Mouse (Mus musculus): ENCODE measurements around the gene Zdhhc19. TPM values are rescaled to one million over a fixed set of nuclear protein-coding genes. Genes with fewer than 3 reads are reported as not detected.
A peak's percentile ranks its signal among the peaks of the same experiment; 100 is the strongest.

The Zdhhc19 gene
- total RNA-seq, 4 experiments from 2014 or later, result not detected

- DNase-seq (ENCODE audit: low spot score in 2 of 2), result no peak
Measured at GRCm38 (mm10) chr16:32513948-32514347, 17.9 kb downstream of the Zdhhc19 start.

GRCm38 (mm10) chr16:32516006-32516962, 20.2 kb downstream of the Zdhhc19 start:
- peak; percentile 71 to 92 for DNase-seq (ENCODE audit: low spot score in 2 of 2)

- no peak for DNase-seq (ENCODE audit: low spot score in 2 of 2)
Measured at GRCm38 (mm10) chr16:32517785-32518481, 21.9 kb downstream of the Zdhhc19 start.

GRCm38 (mm10) chr16:32519656-32520371, 23.7 kb downstream of the Zdhhc19 start:
- DNase-seq (ENCODE audit: low spot score in 2 of 2), result no peak

GRCm38 (mm10) chr16:32520372-32520748, 24.3 kb downstream of the Zdhhc19 start:
- DNase-seq (ENCODE audit: low spot score in 2 of 2), result no peak

- no peak for DNase-seq (ENCODE audit: low spot score in 2 of 2)
Measured at GRCm38 (mm10) chr16:32522578-32523194, 26.6 kb downstream of the Zdhhc19 start.

- no peak for DNase-seq (ENCODE audit: low spot score in 2 of 2)
Measured at GRCm38 (mm10) chr16:32523462-32524243, 27.6 kb downstream of the Zdhhc19 start.

- DNase-seq (ENCODE audit: low spot score in 2 of 2), result no peak
Measured at GRCm38 (mm10) chr16:32524244-32524615, 28.2 kb downstream of the Zdhhc19 start.

- DNase-seq (ENCODE audit: low spot score in 2 of 2), result no peak
Measured at GRCm38 (mm10) chr16:32526906-32527305, 30.8 kb downstream of the Zdhhc19 start.

- DNase-seq (ENCODE audit: low spot score in 2 of 2), result no peak
Measured at GRCm38 (mm10) chr16:32532878-32533826, 37.1 kb downstream of the Zdhhc19 start.

GRCm38 (mm10) chr16:32535157-32535751, 39.2 kb downstream of the Zdhhc19 start:
- DNase-seq (ENCODE audit: low spot score in 2 of 2), result no peak

- DNase-seq (ENCODE audit: low spot score in 2 of 2), result no peak
Measured at GRCm38 (mm10) chr16:32537867-32538660, 42.0 kb downstream of the Zdhhc19 start.

- DNase-seq (ENCODE audit: low spot score in 2 of 2), result no peak
Measured at GRCm38 (mm10) chr16:32538761-32539255, 42.7 kb downstream of the Zdhhc19 start.

- no peak for DNase-seq (ENCODE audit: low spot score in 2 of 2)
Measured at GRCm38 (mm10) chr16:32541338-32542179, 45.5 kb downstream of the Zdhhc19 start.

GRCm38 (mm10) chr16:32543422-32543821, 47.4 kb downstream of the Zdhhc19 start:
- no peak for DNase-seq (ENCODE audit: low spot score in 2 of 2)

- no peak for DNase-seq (ENCODE audit: low spot score in 2 of 2)
Measured at GRCm38 (mm10) chr16:32547156-32548068, 51.3 kb downstream of the Zdhhc19 start.
